Mouse (Mus musculus): ENCODE measurements around the gene Plek. TPM values are rescaled to one million over a fixed set of nuclear protein-coding genes. Genes with fewer than 3 reads are reported as not detected.
"Not testable (repeated sequence)": the region's sequence is repeated elsewhere in the genome, so short reads cannot be mapped to it uniquely, and the experiment has no call there.

The Plek gene
- polyA plus RNA-seq, 1 experiment from 2014 or later, result 5.0 TPM

GRCm38 (mm10) chr11:17045806-17046205 is 6.4 kb downstream of the Plek start:
- no peak overlapping the region for H3K4me2 ChIP-seq (ENCODE audit: low read depth, low read length)
- no peaks in the 10 kb centered on the region for H3K36me3 ChIP-seq (ENCODE audit: control insufficient read depth, insufficient read depth, low read length)
- no peak overlapping the region for H3K9ac ChIP-seq (ENCODE audit: low read length)
- no peaks in the 10 kb centered on the region for H3K27me3 ChIP-seq (ENCODE audit: control insufficient read depth, insufficient read depth, low read depth, low read length)
- 79% methylated on average over 2 of the region's 2 CpGs for WGBS
- no peak overlapping the region for H3K27ac ChIP-seq (ENCODE audit: low read length)
- no peaks in the 10 kb centered on the region for H3K9me3 ChIP-seq (ENCODE audit: control insufficient read depth, low read length)
- ATAC-seq (ENCODE audit: low read depth), result no peak
- H3K4me1 ChIP-seq (replicated peaks; ENCODE audit: control insufficient read depth, insufficient read depth, low read length), result no peaks in the 10 kb centered on the region
- H3K4me3 ChIP-seq (ENCODE audit: low read length), result no peak overlapping the region

GRCm38 (mm10) chr11:17023984-17024383 is 28.2 kb downstream of the Plek start:
- H3K27ac ChIP-seq (ENCODE audit: low read length), result no peak overlapping the region
- no peak overlapping the region for H3K4me3 ChIP-seq (ENCODE audit: low read length)
- WGBS, result 76% methylated on average over 3 of the region's 3 CpGs
- H3K9me3 ChIP-seq (ENCODE audit: control insufficient read depth, low read length), result 0 out of 2 replicates have a peak, but pooled peaks cover under 1% of the 10 kb centered on the region
- ATAC-seq (ENCODE audit: low read depth), result no peak
- no peak overlapping the region for H3K4me2 ChIP-seq (ENCODE audit: low read depth, low read length)
- H3K9ac ChIP-seq (ENCODE audit: low read length), result no peak overlapping the region
- no peaks in the 10 kb centered on the region for H3K36me3 ChIP-seq (ENCODE audit: control insufficient read depth, insufficient read depth, low read length)
- H3K27me3 ChIP-seq (ENCODE audit: control insufficient read depth, insufficient read depth, low read depth, low read length), result no peaks in the 10 kb centered on the region
- no peaks in the 10 kb centered on the region for H3K4me1 ChIP-seq (replicated peaks; ENCODE audit: control insufficient read depth, insufficient read depth, low read length)

GRCm38 (mm10) chr11:17023206-17023605 is 29.0 kb downstream of the Plek start:
- no peak overlapping the region for H3K4me3 ChIP-seq (ENCODE audit: low read length)
- no peak overlapping the region for H3K27ac ChIP-seq (ENCODE audit: low read length)
- 66% methylated on average over 6 of the region's 6 CpGs for WGBS
- peaks cover 6% of the 10 kb centered on the region for H3K9me3 ChIP-seq (ENCODE audit: control insufficient read depth, low read length)
- no peaks in the 10 kb centered on the region for H3K36me3 ChIP-seq (ENCODE audit: control insufficient read depth, insufficient read depth, low read length)
- H3K27me3 ChIP-seq (ENCODE audit: control insufficient read depth, insufficient read depth, low read depth, low read length), result no peaks in the 10 kb centered on the region
- no peak overlapping the region for H3K4me2 ChIP-seq (ENCODE audit: low read depth, low read length)
- no peak overlapping the region for H3K9ac ChIP-seq (ENCODE audit: low read length)
- H3K4me1 ChIP-seq (replicated peaks; ENCODE audit: control insufficient read depth, insufficient read depth, low read length), result no peaks in the 10 kb centered on the region
- ATAC-seq (ENCODE audit: low read depth), result no peak

DNA sequence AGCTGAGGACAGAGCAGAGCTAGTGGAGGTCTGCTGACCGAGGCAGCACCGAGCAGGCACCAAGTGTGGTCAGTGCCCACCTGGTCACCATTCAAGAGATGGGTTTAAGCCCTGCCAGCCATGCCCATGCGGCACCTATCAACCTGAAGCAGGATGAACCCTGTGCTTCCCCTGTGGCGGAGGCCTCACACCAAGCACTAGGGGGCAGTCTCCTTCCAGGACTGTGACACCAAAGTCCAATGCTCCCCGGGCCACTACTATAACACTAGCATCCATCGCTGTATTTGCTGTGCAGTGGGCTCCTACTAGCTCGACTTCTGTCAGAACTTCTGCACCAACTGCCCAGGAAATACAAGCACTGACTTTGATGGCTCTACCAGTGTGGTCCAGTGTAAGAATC is 32.9 kb downstream of the Plek start:
- peaks cover 6% of the 10 kb centered on the region for H3K9me3 ChIP-seq (ENCODE audit: control insufficient read depth, low read length)
- no peak overlapping the region for H3K9ac ChIP-seq (ENCODE audit: low read length)
- ATAC-seq (ENCODE audit: low read depth), result no peak
- 89% methylated on average over 7 of the region's 7 CpGs for WGBS
- H3K4me3 ChIP-seq (ENCODE audit: low read length), result no peak overlapping the region
- no peak overlapping the region for H3K4me2 ChIP-seq (ENCODE audit: low read depth, low read length)
- no peaks in the 10 kb centered on the region for H3K27me3 ChIP-seq (ENCODE audit: control insufficient read depth, insufficient read depth, low read depth, low read length)
- no peak overlapping the region for H3K27ac ChIP-seq (ENCODE audit: low read length)
- H3K36me3 ChIP-seq (ENCODE audit: control insufficient read depth, insufficient read depth, low read length), result no peaks in the 10 kb centered on the region
- H3K4me1 ChIP-seq (replicated peaks; ENCODE audit: control insufficient read depth, insufficient read depth, low read length), result no peaks in the 10 kb centered on the region

- H3K4me2 ChIP-seq (ENCODE audit: low read depth, low read length), result no peak overlapping the region
- no peak overlapping the region for H3K4me3 ChIP-seq (ENCODE audit: low read length)
- H3K27ac ChIP-seq (ENCODE audit: low read length), result no peak overlapping the region
- no peaks in the 10 kb centered on the region for H3K4me1 ChIP-seq (replicated peaks; ENCODE audit: control insufficient read depth, insufficient read depth, low read length)
- no peaks in the 10 kb centered on the region for H3K9me3 ChIP-seq (ENCODE audit: control insufficient read depth, low read length)
- no peaks in the 10 kb centered on the region for H3K36me3 ChIP-seq (ENCODE audit: control insufficient read depth, insufficient read depth, low read length)
- H3K9ac ChIP-seq (ENCODE audit: low read length), result no peak overlapping the region
- ATAC-seq (ENCODE audit: low read depth), result no peak
- H3K27me3 ChIP-seq (ENCODE audit: control insufficient read depth, insufficient read depth, low read depth, low read length), result no peaks in the 10 kb centered on the region
Observed at GRCm38 (mm10) chr11:17012948-17013347, 39.2 kb downstream of the Plek start.

DNA sequence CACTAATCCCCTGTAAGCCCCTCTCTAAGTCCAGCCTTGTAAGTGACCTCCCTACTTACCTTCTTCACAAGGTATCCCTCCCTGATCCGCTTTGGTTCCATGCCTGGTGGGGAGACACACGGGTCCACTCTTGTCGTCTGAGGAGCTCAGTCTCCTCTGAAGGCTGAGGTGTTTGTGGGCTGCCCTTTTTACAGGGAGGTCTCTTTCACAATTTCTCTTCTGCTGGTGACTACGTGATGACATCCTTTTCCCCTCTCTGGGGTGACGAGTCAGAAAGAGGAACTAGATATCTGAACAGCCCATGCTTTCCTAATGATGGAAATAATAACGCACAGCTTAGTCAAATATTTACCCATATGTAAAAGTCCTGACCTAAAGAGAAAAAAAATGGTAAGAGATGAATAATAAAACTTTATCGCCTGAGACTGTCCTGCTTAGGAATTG is 43.7 kb downstream of the Plek start:
- Histone ChIP-seq H3K4me1 (replicated peaks; ENCODE audit: control insufficient read depth, insufficient read depth, low read length) (no peaks in the 10 kb centered on the region), H3K9me3 (ENCODE audit: control insufficient read depth, low read length) (no peaks in the 10 kb centered on the region), H3K27ac (ENCODE audit: low read length) (no peak overlapping the region), H3K36me3 (ENCODE audit: control insufficient read depth, insufficient read depth, low read length) (no peaks in the 10 kb centered on the region), H3K9ac (ENCODE audit: low read length) (no peak overlapping the region), H3K4me2 (ENCODE audit: low read depth, low read length) (no peak overlapping the region), H3K27me3 (ENCODE audit: control insufficient read depth, insufficient read depth, low read depth, low read length) (no peaks in the 10 kb centered on the region), H3K4me3 (ENCODE audit: low read length) (no peak overlapping the region)
- 41% methylated on average over 7 of the region's 7 CpGs for WGBS
- ATAC-seq (ENCODE audit: low read depth), result no peak

DNA sequence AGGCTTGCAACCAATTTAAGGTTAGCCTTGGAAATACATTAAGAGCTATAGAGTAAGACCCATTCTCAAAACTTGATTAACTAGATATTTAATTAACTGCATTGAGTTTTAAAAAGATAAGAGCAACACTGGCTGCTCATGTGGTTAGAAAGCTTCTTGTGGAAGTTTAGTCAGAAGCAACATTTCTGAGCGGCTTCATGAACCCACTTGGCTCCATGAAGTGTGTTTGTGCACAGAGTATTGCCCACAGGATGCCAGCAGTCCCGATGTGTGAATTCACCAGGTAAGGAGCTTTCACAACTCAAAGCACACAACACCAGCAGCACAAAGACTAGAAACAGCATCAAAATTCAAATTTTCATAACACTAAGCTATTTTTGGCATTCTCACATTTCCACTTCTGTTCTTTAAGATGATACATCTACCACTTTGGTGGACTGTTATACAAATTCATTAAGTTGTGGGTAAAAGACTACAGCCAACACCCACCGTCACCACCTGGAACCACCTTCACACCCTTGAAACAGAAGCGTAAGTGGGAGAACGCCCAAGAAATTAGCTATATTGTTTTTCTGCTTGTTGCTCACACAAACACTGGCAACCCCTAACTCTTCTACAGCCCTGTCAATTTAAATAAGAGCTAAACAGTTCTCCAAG is 44.5 kb downstream of the Plek start:
- H3K27me3 ChIP-seq (ENCODE audit: control insufficient read depth, insufficient read depth, low read depth, low read length), result no peaks in the 10 kb centered on the region
- no peaks in the 10 kb centered on the region for H3K36me3 ChIP-seq (ENCODE audit: control insufficient read depth, insufficient read depth, low read length)
- no peaks in the 10 kb centered on the region for H3K9me3 ChIP-seq (ENCODE audit: control insufficient read depth, low read length)
- no peak overlapping the region for H3K4me2 ChIP-seq (ENCODE audit: low read depth, low read length)
- H3K9ac ChIP-seq (ENCODE audit: low read length), result no peak overlapping the region
- H3K4me3 ChIP-seq (ENCODE audit: low read length), result no peak overlapping the region
- no peak overlapping the region for H3K27ac ChIP-seq (ENCODE audit: low read length)
- 78% methylated on average over 5 of the region's 5 CpGs for WGBS
- no peak for ATAC-seq (ENCODE audit: low read depth)
- no peaks in the 10 kb centered on the region for H3K4me1 ChIP-seq (replicated peaks; ENCODE audit: control insufficient read depth, insufficient read depth, low read length)

GRCm38 (mm10) chr11:17006526-17006925 is 45.7 kb downstream of the Plek start:
- not testable (repeated sequence) for ATAC-seq (ENCODE audit: low read depth); H3K4me3 ChIP-seq (ENCODE audit: low read length); H3K27ac ChIP-seq (ENCODE audit: low read length); H3K4me2 ChIP-seq (ENCODE audit: low read depth, low read length); H3K4me1 ChIP-seq (replicated peaks; ENCODE audit: control insufficient read depth, insufficient read depth, low read length); H3K27me3 ChIP-seq (ENCODE audit: control insufficient read depth, insufficient read depth, low read depth, low read length); H3K36me3 ChIP-seq (ENCODE audit: control insufficient read depth, insufficient read depth, low read length); H3K9ac ChIP-seq (ENCODE audit: low read length); H3K9me3 ChIP-seq (ENCODE audit: control insufficient read depth, low read length)
- 86% methylated on average over 2 of the region's 3 CpGs for WGBS

DNA sequence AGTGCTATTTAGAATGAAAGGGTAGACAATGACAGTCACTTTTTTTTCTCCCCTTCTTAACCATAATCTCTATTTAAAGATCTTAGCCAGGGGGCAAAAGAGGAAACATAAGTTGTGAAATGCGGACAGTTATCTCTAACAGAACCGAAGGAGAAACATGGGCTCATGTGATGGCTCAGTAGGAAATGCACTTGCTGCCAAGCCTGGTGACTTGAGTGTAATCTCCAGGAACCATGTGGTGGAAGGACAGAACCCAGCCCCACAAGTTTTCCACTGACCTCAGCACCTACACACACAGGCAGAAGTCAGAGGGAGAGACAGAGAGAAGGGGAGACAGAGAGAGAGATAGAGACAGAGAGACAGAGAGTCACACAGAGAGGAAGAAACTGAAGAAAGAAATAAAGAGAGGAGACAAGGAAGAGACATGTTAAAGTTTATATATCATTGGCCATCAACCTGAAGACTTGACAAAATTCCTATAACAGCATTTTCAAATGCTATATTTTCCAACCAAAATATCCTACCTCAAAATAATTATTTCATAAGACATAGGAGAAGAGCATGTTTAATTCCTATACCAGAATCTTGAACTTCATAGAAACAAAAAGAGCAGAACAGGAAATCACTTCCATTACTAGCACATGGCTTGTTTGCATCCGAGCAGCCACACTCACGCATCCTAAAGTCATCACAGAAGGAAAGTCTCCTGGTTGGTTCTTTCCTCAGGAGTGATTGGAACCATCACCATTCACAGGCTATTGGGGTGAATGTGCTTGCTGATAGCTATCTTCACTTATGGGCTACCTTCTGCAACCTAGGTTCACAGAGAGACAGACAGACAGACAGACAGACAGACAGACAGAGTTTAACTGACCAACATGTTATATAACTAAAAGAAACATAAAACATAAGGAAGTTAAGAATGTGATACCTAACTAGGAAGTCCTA is 47.0 kb downstream of the Plek start:
- no peaks in the 10 kb centered on the region for H3K4me1 ChIP-seq (replicated peaks; ENCODE audit: control insufficient read depth, insufficient read depth, low read length)
- H3K27ac ChIP-seq (ENCODE audit: low read length), result no peak overlapping the region
- no peak for ATAC-seq (ENCODE audit: low read depth)
- H3K9me3 ChIP-seq (ENCODE audit: control insufficient read depth, low read length), result no peaks in the 10 kb centered on the region
- H3K4me2 ChIP-seq (ENCODE audit: low read depth, low read length), result no peak overlapping the region
- 65% methylated on average over 4 of the region's 4 CpGs for WGBS
- no peaks in the 10 kb centered on the region for H3K36me3 ChIP-seq (ENCODE audit: control insufficient read depth, insufficient read depth, low read length)
- H3K4me3 ChIP-seq (ENCODE audit: low read length), result no peak overlapping the region
- no peak overlapping the region for H3K9ac ChIP-seq (ENCODE audit: low read length)
- no peaks in the 10 kb centered on the region for H3K27me3 ChIP-seq (ENCODE audit: control insufficient read depth, insufficient read depth, low read depth, low read length)

Data from lung, embryonic 16.5 days (tissue).